Mouse (Mus musculus): ENCODE results near the gene Exoc6b. TPM values are rescaled to one million over a fixed set of nuclear protein-coding genes. Genes with fewer than 3 reads are reported as not detected.

The Exoc6b gene
- polyA plus RNA-seq, 1 experiment = 7.7 TPM

DNA sequence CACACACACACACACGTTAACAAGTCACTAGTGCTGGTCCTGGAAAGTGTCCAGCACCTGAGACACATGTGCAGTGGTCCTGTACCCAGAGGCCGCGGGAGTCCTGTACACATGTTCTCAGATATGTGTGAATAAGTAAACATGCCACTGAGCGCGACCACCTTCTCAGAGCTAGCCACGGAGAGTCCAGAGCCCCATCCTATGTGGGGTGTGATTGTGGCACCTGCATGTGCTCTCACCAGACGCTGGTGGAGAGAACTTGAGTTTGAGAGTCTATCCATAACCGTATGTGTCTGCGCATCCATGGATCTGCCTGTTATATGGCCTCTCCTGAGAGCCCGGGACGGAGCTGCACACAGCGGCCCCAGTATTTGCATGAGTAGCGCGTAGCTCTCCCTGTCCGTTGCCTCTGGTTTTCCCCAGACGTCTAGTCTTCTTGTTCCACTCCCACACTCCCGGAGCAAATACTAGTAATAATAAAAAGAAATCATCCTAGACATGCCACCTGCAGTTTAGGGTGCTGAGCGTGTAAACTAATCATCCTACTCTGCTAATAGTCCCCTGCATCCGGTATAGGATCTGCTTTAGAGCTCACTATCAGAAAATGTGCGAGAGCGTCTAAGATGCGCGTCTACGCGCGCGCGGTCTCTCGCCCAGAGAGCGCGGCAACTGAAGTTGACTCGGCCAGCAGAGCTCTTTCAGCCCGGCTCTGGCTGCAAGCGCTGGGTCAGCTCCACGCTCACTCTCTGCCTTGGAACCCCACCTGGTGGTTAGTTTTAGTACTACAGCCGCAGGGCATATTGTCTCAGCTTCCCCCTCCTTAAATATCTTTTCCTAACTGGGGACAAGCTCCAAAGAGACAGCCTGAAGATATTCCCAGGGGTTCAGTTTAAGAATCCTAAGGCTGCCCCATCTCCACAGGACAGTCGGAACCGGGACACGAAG, 479.3 kb downstream of the Exoc6b start:
- H3K36me3 ChIP-seq (ENCODE audit: control insufficient read depth, insufficient read depth) = no peaks in the 10 kb centered on the region
- no peak overlapping the region for H3K4me3 ChIP-seq (ENCODE audit: insufficient read depth, poor library complexity, severe bottlenecking)
- H3K79me3 ChIP-seq (ENCODE audit: low read depth) = no peaks in the 10 kb centered on the region
- no peaks in the 10 kb centered on the region for H3K79me2 ChIP-seq (ENCODE audit: control insufficient read depth, insufficient read depth)
- no peak overlapping the region for H3ac ChIP-seq (ENCODE audit: control insufficient read depth, insufficient read length, low read depth)
- peaks cover 31% of the 10 kb centered on the region for H3K27me3 ChIP-seq (ENCODE audit: control insufficient read depth, insufficient read depth, insufficient read length)
- TF ChIP-seq MYOD1 (IDR thresholded peaks at IDR 0.05; ENCODE audit: control insufficient read depth, insufficient read length, low read depth) (no peak), FOSL1 (IDR thresholded peaks at IDR 0.05; ENCODE audit: insufficient read depth, low read length, poor library complexity, severe bottlenecking) (no peak), CEBPB (IDR thresholded peaks at IDR 0.05; ENCODE audit: low read depth) (no peak), CTCF (IDR thresholded peaks at IDR 0.05; ENCODE audit: control insufficient read depth, insufficient read depth, insufficient read length) (peak; percentile 56), MYOG (IDR thresholded peaks at IDR 0.05; ENCODE audit: control insufficient read depth, extremely low read depth, insufficient read length) (no peak), MAX (IDR thresholded peaks at IDR 0.05) (no peak), USF1 (IDR thresholded peaks at IDR 0.05; ENCODE audit: low read depth) (no peak)

DNA sequence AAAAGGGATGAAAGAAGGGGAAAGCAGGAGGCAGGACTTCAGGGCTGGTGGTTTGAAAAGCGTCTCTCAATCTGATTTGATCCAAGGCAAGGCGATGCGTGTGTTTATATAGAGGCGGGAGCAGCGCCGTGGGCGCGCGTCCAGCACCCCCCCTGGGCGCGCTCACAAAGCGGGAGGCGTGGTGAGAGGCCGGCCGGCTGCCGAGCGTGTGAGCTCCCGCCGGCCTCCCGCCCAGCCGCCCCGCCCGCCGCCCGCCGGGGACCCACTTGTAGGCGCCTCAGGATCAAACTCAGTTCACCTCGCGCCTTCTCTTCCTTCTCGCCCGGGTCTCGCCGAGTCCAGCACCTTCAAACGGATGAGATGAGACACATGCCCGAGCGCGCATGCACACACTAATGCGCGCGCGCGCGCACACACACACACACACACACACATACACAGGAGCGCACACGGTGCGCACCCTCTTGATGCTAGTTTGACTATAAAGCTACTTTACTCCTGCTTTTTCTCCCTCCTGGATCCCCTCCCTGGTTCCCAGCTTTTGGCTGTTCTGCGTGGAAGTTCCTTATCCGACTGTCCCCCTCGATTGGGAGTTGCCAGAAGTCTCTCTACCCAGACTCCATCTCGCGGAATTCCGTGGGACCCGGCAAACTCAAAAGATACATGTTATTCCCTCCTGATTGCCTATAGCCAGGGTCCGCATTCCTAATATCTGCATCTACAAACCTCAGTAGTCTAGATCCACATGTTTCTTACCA, 480.2 kb downstream of the Exoc6b start:
- H3K36me3 ChIP-seq (ENCODE audit: control insufficient read depth, insufficient read depth) = no peaks in the 10 kb centered on the region
- no peaks in the 10 kb centered on the region for H3K79me3 ChIP-seq (ENCODE audit: low read depth)
- peak overlapping the region; percentile 37 for H3ac ChIP-seq (ENCODE audit: control insufficient read depth, insufficient read length, low read depth)
- TF ChIP-seq MYOD1 (IDR thresholded peaks at IDR 0.05; ENCODE audit: control insufficient read depth, insufficient read length, low read depth) = no peak
- no peak for TF ChIP-seq MYOG (IDR thresholded peaks at IDR 0.05; ENCODE audit: control insufficient read depth, extremely low read depth, insufficient read length)
- TF ChIP-seq CEBPB (IDR thresholded peaks at IDR 0.05; ENCODE audit: low read depth) = no peak
- TF ChIP-seq USF1 (IDR thresholded peaks at IDR 0.05; ENCODE audit: low read depth) = no peak
- TF ChIP-seq MAX (IDR thresholded peaks at IDR 0.05) = no peak
- H3K4me3 ChIP-seq (ENCODE audit: insufficient read depth, poor library complexity, severe bottlenecking) = peak overlapping the region; percentile 18
- H3K27me3 ChIP-seq (ENCODE audit: control insufficient read depth, insufficient read depth, insufficient read length) = peaks cover 40% of the 10 kb centered on the region
- H3K79me2 ChIP-seq (ENCODE audit: control insufficient read depth, insufficient read depth) = no peaks in the 10 kb centered on the region

DNA sequence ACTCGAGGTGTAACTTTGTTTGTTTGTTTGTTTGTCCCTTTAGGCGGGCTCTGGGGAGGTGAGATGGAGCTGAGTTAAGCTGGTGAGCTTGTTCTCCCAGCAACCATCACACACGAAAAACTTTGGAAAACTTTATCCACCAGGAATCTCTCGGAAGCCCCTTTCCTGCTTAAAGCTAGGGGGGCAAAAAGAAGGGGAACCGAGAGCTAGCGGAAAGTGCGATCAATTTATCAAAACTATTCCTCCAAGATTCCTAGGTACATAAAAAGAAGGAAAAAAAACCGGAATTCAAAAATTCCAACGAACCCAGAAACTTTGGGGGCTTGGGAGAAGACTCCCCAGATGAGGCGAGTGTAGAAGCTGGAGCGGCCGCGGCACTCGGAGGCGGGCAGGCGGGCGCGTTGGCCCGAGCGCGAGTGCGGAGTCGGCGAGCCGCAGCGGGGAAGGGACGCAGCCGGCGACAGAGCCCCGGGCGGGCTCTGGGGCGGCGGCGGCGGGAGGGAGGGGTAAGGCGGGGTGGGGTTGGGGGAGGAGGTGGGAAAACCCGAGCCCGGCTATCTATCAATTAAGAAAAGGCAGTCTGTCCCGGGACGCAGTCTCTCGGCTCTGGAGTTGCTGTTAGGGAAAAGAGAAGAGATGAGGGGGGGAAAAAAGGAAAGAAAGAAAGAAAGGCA, 481.0 kb downstream of the Exoc6b start:
- Histone ChIP-seq H3K79me3 (ENCODE audit: low read depth) (no peaks in the 10 kb centered on the region), H3K79me2 (ENCODE audit: control insufficient read depth, insufficient read depth) (no peaks in the 10 kb centered on the region), H3K4me3 (ENCODE audit: insufficient read depth, poor library complexity, severe bottlenecking) (peak overlapping the region; percentile 18), H3ac (ENCODE audit: control insufficient read depth, insufficient read length, low read depth) (peak overlapping the region; percentile 38), H3K36me3 (ENCODE audit: control insufficient read depth, insufficient read depth) (no peaks in the 10 kb centered on the region), H3K27me3 (ENCODE audit: control insufficient read depth, insufficient read depth, insufficient read length) (peaks cover 40% of the 10 kb centered on the region)
- TF ChIP-seq MYOG (IDR thresholded peaks at IDR 0.05; ENCODE audit: control insufficient read depth, extremely low read depth, insufficient read length) (no peak), CTCF (IDR thresholded peaks at IDR 0.05; ENCODE audit: control insufficient read depth, insufficient read depth, insufficient read length) (no peak), FOSL1 (IDR thresholded peaks at IDR 0.05; ENCODE audit: insufficient read depth, low read length, poor library complexity, severe bottlenecking) (no peak), MYOD1 (IDR thresholded peaks at IDR 0.05; ENCODE audit: control insufficient read depth, insufficient read length, low read depth) (no peak), MAX (IDR thresholded peaks at IDR 0.05) (no peak), CEBPB (IDR thresholded peaks at IDR 0.05; ENCODE audit: low read depth) (no peak), USF1 (IDR thresholded peaks at IDR 0.05; ENCODE audit: low read depth) (no peak)

DNA sequence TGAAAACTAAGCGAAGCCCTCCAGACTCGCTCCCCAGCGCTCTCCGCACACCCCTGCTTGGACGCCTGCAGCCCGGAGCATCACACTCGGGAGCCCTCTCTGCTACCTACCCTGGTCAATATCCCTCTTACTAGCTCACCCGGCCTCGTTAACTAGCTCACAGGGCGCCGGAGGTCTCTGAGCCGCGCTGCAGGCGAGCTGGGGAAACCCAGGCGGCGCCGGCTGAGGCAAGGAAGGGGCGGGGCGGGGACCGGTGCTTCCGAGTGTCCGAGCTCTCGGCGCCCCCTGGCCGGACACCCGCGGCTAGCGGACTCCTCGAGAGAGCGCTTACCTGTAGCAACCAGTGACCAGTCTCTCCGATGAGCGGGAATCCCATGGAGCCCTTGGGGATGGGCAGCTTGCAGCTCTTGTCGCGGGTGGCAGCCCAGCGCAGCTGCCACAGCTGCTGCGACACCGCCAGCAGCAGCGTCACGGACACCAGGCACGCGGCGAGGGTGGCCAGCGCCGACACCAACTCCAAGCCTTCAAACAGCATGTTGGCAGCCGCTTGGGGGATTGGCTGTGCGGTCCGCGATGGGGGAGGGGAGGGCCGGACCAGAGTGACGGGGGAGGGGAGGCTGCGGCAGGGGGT, 481.7 kb downstream of the Exoc6b start:
- Histone ChIP-seq H3K36me3 (ENCODE audit: control insufficient read depth, insufficient read depth) (no peaks in the 10 kb centered on the region), H3ac (ENCODE audit: control insufficient read depth, insufficient read length, low read depth) (peak overlapping the region; percentile 50), H3K27me3 (ENCODE audit: control insufficient read depth, insufficient read depth, insufficient read length) (peaks cover 41% of the 10 kb centered on the region), H3K4me3 (ENCODE audit: insufficient read depth, poor library complexity, severe bottlenecking) (peak overlapping the region; percentile 18), H3K79me3 (ENCODE audit: low read depth) (no peaks in the 10 kb centered on the region), H3K79me2 (ENCODE audit: control insufficient read depth, insufficient read depth) (no peaks in the 10 kb centered on the region)
- TF ChIP-seq CEBPB (IDR thresholded peaks at IDR 0.05; ENCODE audit: low read depth) = no peak
- TF ChIP-seq FOSL1 (IDR thresholded peaks at IDR 0.05; ENCODE audit: insufficient read depth, low read length, poor library complexity, severe bottlenecking) = no peak
- TF ChIP-seq MYOD1 (IDR thresholded peaks at IDR 0.05; ENCODE audit: control insufficient read depth, insufficient read length, low read depth) = no peak
- no peak for TF ChIP-seq MAX (IDR thresholded peaks at IDR 0.05)
- no peak for TF ChIP-seq USF1 (IDR thresholded peaks at IDR 0.05; ENCODE audit: low read depth)
- no peak for TF ChIP-seq CTCF (IDR thresholded peaks at IDR 0.05; ENCODE audit: control insufficient read depth, insufficient read depth, insufficient read length)
- no peak for TF ChIP-seq MYOG (IDR thresholded peaks at IDR 0.05; ENCODE audit: control insufficient read depth, extremely low read depth, insufficient read length)
